Mouse (Mus musculus) ES-E14 (cell line): ENCODE measurements around the gene Chchd6.

ENCODE experiments used
- CHD2 ChIP-seq: IDR thresholded peaks from 2 replicates; pipeline ENCODE4 v1.6.1; 2014; ENCODE audit warnings: mild to moderate bottlenecking, low read depth, low read length, inconsistent platforms
- MAFK ChIP-seq: IDR thresholded peaks from 2 replicates; pipeline ENCODE4 v1.6.1; 2014; ENCODE audit warnings: mild to moderate bottlenecking, low read depth, low read length, inconsistent platforms; ENCODE audit not compliant: insufficient read depth

- TF ChIP-seq MAFK (no peak), CHD2 (no peak)
These were observed 42.5 kb upstream of the Chchd6 start for GRCm38 (mm10) chr6:89637977-89638376.
